Mouse (Mus musculus) WW6 (cell line): ENCODE measurements around the gene Sema4f.
A peak's percentile ranks its signal among the peaks of the same experiment; 100 is the strongest.

Source experiments
- DNase-seq: peaks from one replicate; pipeline ENCODE4 v3.0.0-alpha.2; 2013; ENCODE audit warnings: low read depth, low spot score

The Sema4f gene

DNA sequence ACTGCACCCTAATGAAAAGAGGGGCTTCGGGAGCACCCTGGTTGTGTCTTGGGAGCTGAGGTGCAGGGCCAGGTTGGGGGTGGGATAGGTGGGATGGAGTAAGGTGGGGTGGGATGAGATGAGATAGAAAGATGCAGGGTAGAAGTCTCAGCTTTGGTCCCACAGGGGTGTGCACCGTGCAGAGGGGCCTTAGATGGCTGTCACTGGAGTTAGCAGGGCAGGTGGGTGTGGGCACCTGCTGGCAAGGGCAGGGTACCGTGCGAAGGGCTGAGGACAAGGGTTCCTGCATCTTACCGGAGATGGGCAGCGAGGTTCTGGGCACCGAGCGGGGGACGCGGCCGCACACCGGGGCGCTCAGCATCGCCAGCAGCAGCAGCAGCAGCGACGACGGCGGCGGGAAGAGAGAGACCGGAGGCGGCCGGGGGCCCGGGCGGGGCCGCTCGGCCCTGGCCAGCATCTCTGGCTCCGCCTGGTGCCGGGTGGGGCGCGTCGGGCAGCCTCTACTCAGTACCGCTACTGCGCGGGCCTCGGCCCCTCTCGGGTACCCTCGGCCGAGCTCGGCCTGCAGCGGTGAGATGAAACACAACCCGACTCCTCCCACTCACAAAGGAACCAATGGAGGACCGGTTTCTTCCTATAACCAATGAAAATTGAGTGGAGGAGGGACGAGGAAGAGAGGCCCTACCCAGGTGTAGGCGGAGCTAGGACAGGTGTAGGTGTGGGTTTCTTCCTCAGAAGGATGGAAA is at the start of gene Sema4f:
TSS of gene Sema4f (minus strand) at position 603 of the 746 bp plus-strand sequence.
- peak; percentile 76 for DNase-seq

- DNase-seq: no peak
Observed at GRCm38 (mm10) chr6:82987411-82987971, 47.9 kb upstream of the Sema4f start.

GRCm38 (mm10) chr6:82971031-82971430 is 31.5 kb upstream of the Sema4f start:
- no peak for DNase-seq

- no peak for DNase-seq
Observed at GRCm38 (mm10) chr6:82969249-82970084, 29.9 kb upstream of the Sema4f start.

- DNase-seq: no peak
Observed at GRCm38 (mm10) chr6:82961664-82962063, 22.1 kb upstream of the Sema4f start.

DNA sequence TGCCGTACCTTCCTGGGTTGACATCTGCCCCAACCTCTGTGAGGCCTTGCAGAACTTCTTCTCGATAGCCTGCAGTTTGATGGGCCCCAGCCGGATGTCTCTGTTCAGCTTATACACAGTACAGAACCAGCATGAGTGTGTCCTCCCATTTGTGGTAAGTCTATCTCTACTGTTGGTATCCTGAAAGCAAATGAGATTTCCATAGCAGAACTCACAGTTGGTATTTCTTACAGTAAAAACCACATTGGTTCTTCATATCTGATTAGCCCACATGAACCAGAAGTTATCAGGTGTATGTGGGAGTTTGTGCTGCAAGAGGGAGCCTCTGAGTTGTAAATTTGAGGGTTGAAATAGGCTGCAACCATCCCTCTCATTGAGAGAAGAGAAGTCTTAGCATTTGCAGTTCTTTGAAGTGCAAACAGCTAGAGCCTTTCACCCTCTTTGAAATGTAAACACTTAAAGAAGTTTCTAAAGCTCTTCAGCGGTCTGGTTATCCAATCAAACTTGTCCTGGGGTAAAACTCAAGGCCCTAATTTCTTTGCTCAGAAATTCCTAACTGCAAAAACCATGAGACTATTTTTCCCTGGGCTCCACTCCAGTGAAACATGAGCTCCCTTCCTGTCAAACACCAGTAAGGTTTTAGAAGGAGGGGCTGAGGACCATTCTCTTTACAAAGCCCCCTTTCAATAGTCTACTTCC is 17.1 kb upstream of the Sema4f start:
- no peak for DNase-seq

DNA sequence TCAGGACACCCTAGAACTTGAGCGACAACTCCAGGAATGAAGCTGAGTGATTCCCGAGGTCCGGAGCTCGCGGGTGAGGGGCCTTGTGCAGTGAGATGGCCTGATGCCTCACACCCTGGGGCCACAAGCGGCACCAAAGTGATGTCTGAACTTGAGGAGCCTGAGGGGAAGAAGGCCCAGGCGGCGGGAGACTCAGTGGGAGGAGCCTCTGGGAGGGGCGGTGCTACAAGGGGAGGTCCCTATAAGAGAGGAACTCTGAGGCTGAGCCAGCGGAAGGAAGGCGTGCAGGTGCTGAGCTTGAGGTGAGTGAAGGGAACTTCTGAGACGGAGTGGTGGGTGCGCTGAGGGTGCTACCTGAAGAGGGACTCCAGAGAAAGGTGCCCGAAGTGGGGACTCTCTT is 7.1 kb upstream of the Sema4f start, which contains the start of gene M1ap:
TSS of gene M1ap (plus strand) at position 252 of the 400 bp plus-strand sequence.
- peak; percentile 75 for DNase-seq

DNA sequence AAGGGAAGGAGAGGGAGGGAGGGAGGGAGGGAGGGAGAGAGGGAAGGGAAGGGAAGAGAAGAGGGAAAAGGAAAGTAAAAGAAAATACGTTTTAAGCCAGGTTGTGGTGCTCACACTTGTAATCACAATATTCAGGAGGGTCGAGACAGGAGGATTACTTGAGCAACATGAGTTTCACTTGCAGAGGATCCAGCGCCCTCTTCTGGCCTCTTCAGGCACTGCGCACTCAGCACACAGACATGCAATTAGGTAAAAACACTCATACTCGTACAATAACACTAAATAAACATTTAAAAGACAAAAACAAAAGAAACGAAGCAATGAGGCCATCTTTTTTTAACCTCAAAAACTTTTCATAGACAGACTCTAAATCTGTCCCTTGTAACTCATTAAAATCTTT is 6.2 kb upstream of the Sema4f start:
- no peak for DNase-seq

GRCm38 (mm10) chr6:82940765-82941164 is 1.2 kb upstream of the Sema4f start:
- DNase-seq: no peak

- DNase-seq: no peak
Observed at GRCm38 (mm10) chr6:82934616-82935230, 4.8 kb downstream of the Sema4f start.

GRCm38 (mm10) chr6:82927617-82928016 is 12.0 kb downstream of the Sema4f start:
- no peak for DNase-seq

- no peak for DNase-seq
Observed at GRCm38 (mm10) chr6:82926528-82926927, 13.0 kb downstream of the Sema4f start.

DNA sequence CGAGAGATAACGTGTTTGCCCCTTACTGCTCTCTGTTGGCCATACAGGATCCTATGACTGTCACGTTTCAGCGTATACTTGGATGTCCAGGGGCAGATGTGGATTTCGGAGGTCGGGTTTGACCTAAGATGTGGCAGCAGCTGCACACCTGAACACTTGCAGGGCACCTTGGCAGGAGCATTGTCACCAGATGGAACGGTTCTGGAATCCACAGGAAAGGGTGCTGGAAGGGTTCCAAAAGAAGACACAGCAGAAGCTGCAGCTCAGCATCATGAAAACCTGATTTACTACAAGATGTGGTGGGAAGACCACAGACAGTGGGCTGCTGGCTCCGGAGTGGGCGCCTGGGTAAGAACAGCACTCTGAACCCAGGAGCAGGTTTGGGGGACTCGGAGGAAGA is 13.5 kb downstream of the Sema4f start:
- DNase-seq: no peak

- DNase-seq: no peak
Observed at GRCm38 (mm10) chr6:82925005-82925404, 14.6 kb downstream of the Sema4f start.

DNA sequence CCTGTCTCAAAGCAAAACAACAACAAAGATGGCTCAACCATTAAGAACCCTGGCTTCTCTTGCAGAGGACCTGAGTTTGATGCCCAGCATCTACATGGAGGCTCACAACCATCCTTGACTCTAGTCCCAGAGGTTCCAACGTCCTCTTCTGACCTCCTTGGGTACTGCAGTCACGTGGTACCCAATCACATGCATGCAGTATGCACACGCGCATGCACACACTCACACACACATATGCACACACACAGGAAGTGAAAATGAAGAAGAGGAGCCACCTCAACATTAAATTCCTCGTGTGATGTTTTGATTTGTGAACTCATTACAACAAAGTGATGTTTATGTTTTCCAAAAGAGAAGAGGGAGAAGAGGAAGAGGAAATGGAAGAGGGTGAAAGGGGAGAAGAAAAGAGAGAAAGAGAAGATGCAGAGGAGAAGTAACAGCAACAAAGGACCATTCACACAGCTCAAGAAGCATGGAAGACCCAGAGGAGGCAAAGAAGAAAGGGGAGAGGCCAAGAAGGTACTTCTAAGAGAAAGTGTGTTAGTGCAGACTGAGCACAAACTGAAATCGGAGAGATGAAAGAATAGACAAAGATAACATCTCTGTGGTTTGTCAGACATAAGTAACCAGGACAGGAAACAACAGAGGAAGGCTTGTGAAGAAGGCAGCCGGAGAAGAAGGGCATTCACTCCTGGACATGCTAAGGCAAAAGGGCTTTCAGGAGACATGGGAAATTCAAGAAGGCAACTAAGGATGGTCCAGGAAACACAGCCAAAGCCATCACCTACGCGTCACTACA is 17.9 kb downstream of the Sema4f start:
- DNase-seq: no peak

DNA sequence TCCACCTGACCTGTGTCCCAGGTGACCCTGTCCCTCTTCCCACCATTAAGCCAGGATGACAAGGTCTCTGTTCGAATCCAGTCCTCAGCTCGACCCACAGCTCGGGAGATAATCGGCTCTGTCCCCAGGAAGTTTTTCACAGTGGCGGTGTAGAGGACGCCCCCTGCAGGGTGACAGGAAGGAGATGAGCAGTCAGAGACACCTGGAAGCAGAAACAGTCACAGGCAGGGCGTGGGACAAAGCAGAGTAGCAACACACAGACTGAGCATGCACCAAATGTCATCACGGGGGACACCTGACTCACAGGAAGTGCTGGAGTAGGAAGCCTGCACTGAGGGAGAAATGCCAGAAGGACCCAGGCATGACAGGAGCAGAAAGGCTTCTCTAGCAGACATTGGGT is 20.0 kb downstream of the Sema4f start:
- no peak for DNase-seq

- no peak for DNase-seq
Observed at GRCm38 (mm10) chr6:82918371-82918770, 21.2 kb downstream of the Sema4f start.

DNA sequence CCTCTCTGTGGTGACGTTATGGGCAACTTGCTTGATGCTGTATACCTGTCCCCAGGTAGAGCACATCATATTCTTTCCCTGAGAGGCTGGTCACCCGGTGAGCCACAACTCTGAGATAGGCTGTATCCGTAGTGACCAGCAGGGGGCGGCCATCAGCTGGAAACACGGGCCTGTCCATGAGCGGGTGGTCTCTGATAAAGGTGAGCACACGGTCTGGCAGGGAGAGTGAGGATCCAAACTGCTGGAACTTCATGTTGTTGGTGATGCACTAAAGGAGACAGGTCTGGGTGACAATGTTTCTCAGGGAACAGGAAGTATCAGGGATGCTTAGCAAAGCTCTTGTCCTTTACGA is 21.8 kb downstream of the Sema4f start:
- DNase-seq: no peak

GRCm38 (mm10) chr6:82917076-82917777 is 22.3 kb downstream of the Sema4f start:
- no peak for DNase-seq

- no peak for DNase-seq
Observed at GRCm38 (mm10) chr6:82916459-82916858, 23.1 kb downstream of the Sema4f start.
